Mouse (Mus musculus): ENCODE results near the gene Map3k5. TPM values are rescaled to one million over a fixed set of nuclear protein-coding genes. Genes with fewer than 3 reads are reported as not detected.

Gene Map3k5
- total and polyA plus RNA-seq, 3 experiments, result 0.35 to 0.97 TPM; not detected in 1

DNA sequence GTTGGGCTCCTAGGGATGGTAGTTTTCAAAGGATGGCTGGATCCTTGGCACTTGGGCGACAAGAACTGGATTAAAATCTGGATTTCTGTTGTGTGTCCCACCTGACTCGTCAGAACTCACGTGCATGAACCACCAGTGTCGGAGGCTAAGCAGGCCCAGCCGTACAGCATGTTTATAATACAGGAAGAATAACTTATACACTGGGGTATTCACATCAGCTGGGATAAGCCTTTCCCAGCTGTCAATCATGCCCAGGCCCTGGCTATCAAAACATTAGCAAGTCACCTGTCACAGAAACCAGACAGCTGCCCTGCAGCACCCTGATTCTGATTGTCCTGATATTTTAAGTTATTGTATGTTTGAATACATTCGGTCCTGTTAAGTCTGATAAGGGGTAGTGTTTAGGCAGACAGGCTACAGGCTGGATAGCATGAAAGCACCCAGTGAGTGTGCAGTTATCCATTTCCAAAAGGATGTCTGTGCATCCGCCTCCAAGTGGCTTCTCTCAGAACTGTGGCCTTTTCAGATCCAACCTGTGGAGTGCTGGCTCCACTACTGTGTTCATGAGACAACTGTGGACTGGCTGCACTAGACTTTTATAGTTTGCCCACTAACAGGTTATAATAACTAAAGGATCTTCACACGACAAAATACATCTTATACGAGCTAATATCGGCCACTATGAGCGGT lies 135.6 kb downstream of the Map3k5 start:
- H3K27ac ChIP-seq (ENCODE audit: control insufficient read depth, low read depth, low read length), result no peak overlapping the region
- H3K4me1 ChIP-seq (ENCODE audit: control insufficient read depth in 1 of 2, insufficient read depth in 2 of 2, low read length in 2 of 2), result no peaks in the 10 kb centered on the region
- TF ChIP-seq RAD21 (IDR thresholded peaks at IDR 0.05; ENCODE audit: low read depth, low read length) (no peak), MEF2A (IDR thresholded peaks at IDR 0.05; ENCODE audit: extremely low read depth, insufficient replicate concordance, low read depth, low read length, poor library complexity, severe bottlenecking) (no peak), SMC3 (IDR thresholded peaks at IDR 0.05; ENCODE audit: low read depth, low read length) (no peak), NRF1 (IDR thresholded peaks at IDR 0.05; ENCODE audit: insufficient read depth, low read depth, low read length, poor library complexity, severe bottlenecking) (no peak), TAL1 (IDR thresholded peaks at IDR 0.05; ENCODE audit: low read length) (no peak), TCF12 (IDR thresholded peaks at IDR 0.05; ENCODE audit: low read depth, low read length) (no peak), NELFE (IDR thresholded peaks at IDR 0.05; ENCODE audit: low read depth, low read length) (no peak), POLR2AphosphoS2 (IDR thresholded peaks at IDR 0.05; ENCODE audit: low read length) (no peak), TBP (IDR thresholded peaks at IDR 0.05; ENCODE audit: low read depth, low read length) (no peak), USF1 (IDR thresholded peaks at IDR 0.05; ENCODE audit: low read depth, low read length) (no peak), POLR2AphosphoS5 (IDR thresholded peaks at IDR 0.05; ENCODE audit: borderline replicate concordance, low read depth, low read length) (no peak), BHLHE40 (IDR thresholded peaks at IDR 0.05; ENCODE audit: borderline replicate concordance, low read depth, low read length) (no peak), CHD1 (IDR thresholded peaks at IDR 0.05; ENCODE audit: low read depth, low read length) (no peak), ZC3H11A (IDR thresholded peaks at IDR 0.05; ENCODE audit: low read depth, low read length) (no peak), MAFK (IDR thresholded peaks at IDR 0.05; ENCODE audit: borderline replicate concordance, low read depth, low read length) (no peak)
- no peaks in the 10 kb centered on the region for H3K79me2 ChIP-seq (ENCODE audit: control insufficient read depth, insufficient read depth, low read length, poor library complexity)
- H3K36me3 ChIP-seq (ENCODE audit: control insufficient read depth in 1 of 2, insufficient read depth in 2 of 2, low read length in 2 of 2), result no peaks in the 10 kb centered on the region
- no peak overlapping the region for H3K9ac ChIP-seq (ENCODE audit: control insufficient read depth, low read depth, low read length, poor library complexity, severe bottlenecking)
- no peaks in the 10 kb centered on the region; a peak in 1 of 4 replicates for H3K27me3 ChIP-seq (ENCODE audit: control insufficient read depth in 1 of 2, insufficient read depth in 2 of 2, low read length in 2 of 2)
- no peaks in the 10 kb centered on the region for H3K9me3 ChIP-seq (replicated peaks; ENCODE audit: insufficient read depth, low read length)
- DNase-seq (ENCODE audit: low read depth, low spot score), result no peak
- H3K4me3 ChIP-seq (ENCODE audit: control insufficient read depth in 1 of 2, insufficient read depth in 1 of 2, low read depth in 2 of 2, low read length in 2 of 2), result no peak overlapping the region

DNA sequence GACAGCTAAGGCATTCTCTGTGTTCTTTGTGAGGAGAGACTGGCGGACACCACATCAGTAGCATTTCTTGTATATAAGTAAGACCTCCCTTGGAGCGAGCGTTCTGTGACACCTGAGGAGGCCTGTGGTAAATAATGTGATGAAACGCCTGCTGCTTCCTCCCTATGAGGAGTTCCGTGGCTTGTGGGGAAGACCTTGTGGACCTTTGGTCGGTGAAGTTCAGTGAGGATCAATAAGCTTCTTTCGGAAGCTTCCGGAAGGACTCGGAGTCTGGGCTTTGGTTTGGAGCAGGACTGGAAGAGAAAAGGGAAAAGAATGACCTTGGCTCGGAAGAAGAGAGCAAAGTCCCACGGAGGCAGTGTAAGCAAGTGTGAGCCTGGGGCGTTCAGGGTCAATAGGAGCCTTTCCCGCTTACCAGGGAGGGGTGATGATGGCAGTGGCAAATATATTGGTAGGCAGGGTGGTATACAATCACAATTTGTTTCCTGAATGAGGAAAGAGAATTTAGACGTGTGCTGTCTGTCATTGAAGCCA lies 136.4 kb downstream of the Map3k5 start:
- Histone ChIP-seq H3K27me3 (ENCODE audit: control insufficient read depth in 1 of 2, insufficient read depth in 2 of 2, low read length in 2 of 2) (no peaks in the 10 kb centered on the region; a peak in 1 of 4 replicates), H3K36me3 (ENCODE audit: control insufficient read depth in 1 of 2, insufficient read depth in 2 of 2, low read length in 2 of 2) (no peaks in the 10 kb centered on the region), H3K79me2 (ENCODE audit: control insufficient read depth, insufficient read depth, low read length, poor library complexity) (no peaks in the 10 kb centered on the region), H3K4me1 (ENCODE audit: control insufficient read depth in 1 of 2, insufficient read depth in 2 of 2, low read length in 2 of 2) (no peaks in the 10 kb centered on the region), H3K27ac (ENCODE audit: control insufficient read depth, low read depth, low read length) (no peak overlapping the region), H3K9ac (ENCODE audit: control insufficient read depth, low read depth, low read length, poor library complexity, severe bottlenecking) (no peak overlapping the region), H3K9me3 (replicated peaks; ENCODE audit: insufficient read depth, low read length) (no peaks in the 10 kb centered on the region), H3K4me3 (ENCODE audit: control insufficient read depth in 1 of 2, insufficient read depth in 1 of 2, low read depth in 2 of 2, low read length in 2 of 2) (no peak overlapping the region)
- no peak for DNase-seq (ENCODE audit: low read depth, low spot score)
- no peak for TF ChIP-seq E2F4 (IDR thresholded peaks at IDR 0.05; ENCODE audit: borderline replicate concordance, low read depth, low read length)
